Mouse (Mus musculus): Measurements from ENCODE around the gene Sorcs2.

Gene Sorcs2

GRCm38 (mm10) chr5:36022361-36022760 is 375.6 kb downstream of the Sorcs2 start:
- in situ Hi-C loops (cut with MboI; ENCODE audit: low pct_unique_long_range_greater_than_20kb in 1 of 2, low sequenced_read_pairs in 2 of 2, unreplicated experiment in 1 of 2), result no loop called here

GRCm38 (mm10) chr5:36021091-36021490 is 376.8 kb downstream of the Sorcs2 start:
- in situ Hi-C loops (cut with MboI; ENCODE audit: low pct_unique_long_range_greater_than_20kb in 1 of 2, low sequenced_read_pairs in 2 of 2, unreplicated experiment in 1 of 2), result no loop called here

GRCm38 (mm10) chr5:36018366-36018765 is 379.6 kb downstream of the Sorcs2 start:
- in situ Hi-C loops (cut with MboI; ENCODE audit: low pct_unique_long_range_greater_than_20kb in 1 of 2, low sequenced_read_pairs in 2 of 2, unreplicated experiment in 1 of 2), result no loop called here

DNA sequence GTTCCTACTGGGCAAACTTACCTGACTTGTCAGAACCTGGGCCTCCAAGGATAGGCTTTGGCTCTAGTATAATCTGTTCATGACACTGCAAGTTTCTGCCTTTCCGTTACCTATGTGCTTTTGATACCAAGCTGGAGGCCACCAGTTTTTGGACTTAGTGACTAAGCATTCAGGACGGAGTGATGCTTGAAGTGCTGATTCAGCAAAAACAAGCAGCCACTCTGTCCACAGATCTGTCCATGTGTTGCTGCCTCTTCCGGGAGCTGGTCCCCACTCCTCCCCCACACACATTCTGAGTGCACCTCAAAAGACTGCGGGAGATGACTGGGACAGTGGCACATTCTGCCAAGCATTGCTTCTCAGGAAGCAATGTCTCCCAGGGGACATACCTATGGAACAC is 388.5 kb downstream of the Sorcs2 start:
- in situ Hi-C loops (cut with MboI; ENCODE audit: low pct_unique_long_range_greater_than_20kb in 1 of 2, low sequenced_read_pairs in 2 of 2, unreplicated experiment in 1 of 2), result no loop called here

GRCm38 (mm10) chr5:36007649-36008048 is 390.3 kb downstream of the Sorcs2 start:
- in situ Hi-C loops (cut with MboI; ENCODE audit: low pct_unique_long_range_greater_than_20kb in 1 of 2, low sequenced_read_pairs in 2 of 2, unreplicated experiment in 1 of 2), result no loop called here

DNA sequence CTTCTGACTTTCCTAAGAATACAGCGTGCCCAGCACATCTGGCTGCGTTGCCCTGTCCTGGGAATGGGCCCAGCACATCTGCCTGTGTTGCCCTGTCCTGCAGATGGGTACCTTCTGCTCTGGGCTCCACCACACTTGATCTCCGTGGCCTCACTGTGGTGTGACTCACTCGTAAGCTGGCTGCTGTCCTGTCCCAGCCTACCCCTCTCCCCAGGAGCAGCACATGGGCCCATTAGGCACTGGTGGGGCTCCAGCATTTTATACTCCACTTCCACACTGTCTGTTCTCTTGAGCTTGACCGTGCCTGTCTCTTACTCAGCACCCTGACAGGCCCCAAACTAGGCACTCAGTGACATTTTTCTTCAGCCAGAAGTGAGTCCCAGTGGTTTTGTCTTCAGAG is 391.4 kb downstream of the Sorcs2 start:
- in situ Hi-C loops (cut with MboI; ENCODE audit: low pct_unique_long_range_greater_than_20kb in 1 of 2, low sequenced_read_pairs in 2 of 2, unreplicated experiment in 1 of 2), result no loop called here

DNA sequence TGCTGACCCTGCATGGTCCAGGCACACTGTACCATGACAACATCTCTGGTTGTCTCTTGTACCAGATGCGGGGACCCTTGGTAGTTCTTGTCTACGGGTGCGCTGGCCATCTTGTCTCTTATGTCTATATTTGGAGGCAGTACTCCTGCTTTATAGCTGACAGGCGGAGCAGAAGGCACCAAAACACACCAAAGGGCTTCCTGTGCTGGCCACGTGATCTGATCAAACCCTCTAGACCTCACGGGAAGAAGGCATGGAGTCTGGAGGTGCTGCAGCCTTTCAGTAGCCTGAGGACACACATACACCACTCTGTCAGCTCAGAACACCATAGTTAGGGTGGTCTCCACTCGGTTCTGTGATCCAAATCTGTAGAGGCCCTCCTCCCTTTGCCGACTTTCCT is 391.8 kb downstream of the Sorcs2 start:
- in situ Hi-C loops (cut with MboI; ENCODE audit: low pct_unique_long_range_greater_than_20kb in 1 of 2, low sequenced_read_pairs in 2 of 2, unreplicated experiment in 1 of 2), result no loop called here

GRCm38 (mm10) chr5:36003797-36004196 is 394.1 kb downstream of the Sorcs2 start:
- in situ Hi-C loops (cut with MboI; ENCODE audit: low pct_unique_long_range_greater_than_20kb in 1 of 2, low sequenced_read_pairs in 2 of 2, unreplicated experiment in 1 of 2), result no loop called here

GRCm38 (mm10) chr5:35989986-35990735 is 407.8 kb downstream of the Sorcs2 start:
- in situ Hi-C loops (cut with MboI; ENCODE audit: low pct_unique_long_range_greater_than_20kb in 1 of 2, low sequenced_read_pairs in 2 of 2, unreplicated experiment in 1 of 2), result no loop called here

GRCm38 (mm10) chr5:35989506-35989905 is 408.4 kb downstream of the Sorcs2 start:
- in situ Hi-C loops (cut with MboI; ENCODE audit: low pct_unique_long_range_greater_than_20kb in 1 of 2, low sequenced_read_pairs in 2 of 2, unreplicated experiment in 1 of 2), result no loop called here

DNA sequence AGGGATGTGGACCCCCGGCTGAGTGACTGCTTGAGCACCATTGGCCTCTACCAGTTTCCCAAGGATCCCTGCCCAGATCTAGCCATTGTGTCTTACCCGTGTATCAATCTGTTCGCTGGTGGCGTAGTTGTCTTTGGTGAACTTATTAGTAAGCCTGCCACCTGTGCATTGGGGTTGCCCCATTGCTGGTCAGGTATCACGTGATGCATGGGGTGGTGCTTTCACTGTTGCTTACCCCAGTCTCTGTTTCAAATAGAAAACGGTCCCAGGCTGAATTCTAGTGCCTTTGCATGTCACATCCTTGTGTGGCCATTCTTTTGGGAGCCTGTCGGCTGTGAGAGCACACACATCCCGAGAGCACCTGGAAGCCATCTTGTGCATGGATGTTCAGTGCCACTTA is 409.9 kb downstream of the Sorcs2 start:
- in situ Hi-C loops (cut with MboI; ENCODE audit: low pct_unique_long_range_greater_than_20kb in 1 of 2, low sequenced_read_pairs in 2 of 2, unreplicated experiment in 1 of 2), result no loop called here

- in situ Hi-C loops (cut with MboI; ENCODE audit: low pct_unique_long_range_greater_than_20kb in 1 of 2, low sequenced_read_pairs in 2 of 2, unreplicated experiment in 1 of 2), result no loop called here
These were observed 412.3 kb downstream of the Sorcs2 start for GRCm38 (mm10) chr5:35985611-35986010.

DNA sequence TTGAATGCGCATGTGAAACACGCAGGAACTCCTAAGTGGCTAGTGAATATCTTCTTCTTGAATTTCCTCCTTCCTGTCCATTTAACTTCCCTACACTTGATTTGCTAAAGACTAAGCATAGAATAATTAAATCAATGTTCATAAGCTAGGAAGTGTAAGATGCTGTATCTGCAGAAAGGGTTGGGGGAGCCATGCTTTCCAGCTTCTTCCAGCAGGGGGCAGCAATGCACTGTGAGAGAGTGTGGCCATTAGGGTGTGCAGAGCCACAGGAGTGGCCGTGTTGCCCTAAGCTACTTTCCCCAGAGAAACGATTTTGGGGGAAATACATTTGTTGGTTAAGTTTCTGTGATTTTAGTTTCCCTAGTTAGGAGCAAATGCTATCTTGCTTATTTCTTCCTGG is 416.0 kb downstream of the Sorcs2 start:
- in situ Hi-C loops (cut with MboI; ENCODE audit: low pct_unique_long_range_greater_than_20kb in 1 of 2, low sequenced_read_pairs in 2 of 2, unreplicated experiment in 1 of 2), result no loop called here

DNA sequence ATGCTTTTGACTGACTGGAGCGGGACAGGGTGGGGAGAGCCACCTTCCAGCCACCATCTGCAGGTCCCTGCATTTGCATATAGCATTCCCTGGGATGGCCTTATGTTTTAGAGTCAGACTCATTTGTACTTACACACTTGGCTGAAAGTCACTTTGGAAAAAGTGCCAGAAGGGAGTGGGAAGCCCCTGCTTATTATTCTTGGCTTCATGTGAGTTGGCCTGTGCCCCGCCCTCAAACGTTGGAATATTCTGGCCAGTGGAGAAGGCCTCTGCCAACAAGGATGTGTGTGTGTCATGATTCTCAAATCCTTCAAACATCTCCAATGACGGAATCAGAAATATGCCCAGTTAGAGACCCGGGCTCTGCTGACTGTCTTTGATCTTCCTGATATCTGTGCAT is 416.6 kb downstream of the Sorcs2 start:
- in situ Hi-C loops (cut with MboI; ENCODE audit: low pct_unique_long_range_greater_than_20kb in 1 of 2, low sequenced_read_pairs in 2 of 2, unreplicated experiment in 1 of 2), result no loop called here

DNA sequence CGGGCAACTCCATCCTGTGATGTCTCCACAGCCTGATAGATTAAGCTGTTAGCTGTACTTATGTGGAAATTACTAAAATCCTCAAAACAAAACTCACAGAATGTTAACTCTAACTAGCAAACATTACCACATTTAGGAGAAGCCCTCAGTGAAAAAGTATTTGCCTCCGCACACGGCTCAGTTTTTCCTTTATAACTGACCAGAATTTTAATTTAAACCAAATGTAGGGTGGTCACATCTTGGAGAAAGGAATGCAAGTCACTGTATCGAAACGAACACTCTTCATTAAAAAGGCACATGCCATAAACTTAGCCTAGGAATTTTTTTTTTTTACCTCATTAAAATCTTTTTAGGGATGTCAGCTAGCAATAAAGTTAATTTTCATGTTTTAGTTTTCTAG is 417.4 kb downstream of the Sorcs2 start:
- in situ Hi-C loops (cut with MboI; ENCODE audit: low pct_unique_long_range_greater_than_20kb in 1 of 2, low sequenced_read_pairs in 2 of 2, unreplicated experiment in 1 of 2), result no loop called here

DNA sequence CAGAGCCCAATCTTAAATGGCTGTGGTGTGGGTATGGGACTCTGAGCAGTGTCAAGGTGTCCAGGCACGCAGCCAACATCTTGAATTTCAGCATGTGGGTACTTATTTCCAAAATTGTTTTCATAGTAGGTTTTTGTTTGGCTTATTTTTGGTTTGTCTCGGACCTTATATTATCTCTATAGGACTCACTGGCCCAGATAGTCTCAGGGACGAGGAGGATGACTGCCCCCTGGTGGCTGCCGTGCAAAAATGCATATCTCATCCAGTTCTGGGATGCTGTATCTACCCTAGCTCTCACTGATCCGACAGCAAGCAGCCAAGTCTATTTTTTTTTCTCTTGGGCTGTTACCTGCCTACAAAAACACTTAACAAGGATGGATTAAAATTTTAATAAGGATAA is 422.3 kb downstream of the Sorcs2 start:
- in situ Hi-C loops (cut with MboI; ENCODE audit: low pct_unique_long_range_greater_than_20kb in 1 of 2, low sequenced_read_pairs in 2 of 2, unreplicated experiment in 1 of 2), result loop anchor here in 1 of 2 experiments (5.0 kb wide), 1 partner anchor 88 kb away; no protein-coding TSS in a partner anchor

GRCm38 (mm10) chr5:35974265-35974664 is 423.7 kb downstream of the Sorcs2 start:
- in situ Hi-C loops (cut with MboI; ENCODE audit: low pct_unique_long_range_greater_than_20kb in 1 of 2, low sequenced_read_pairs in 2 of 2, unreplicated experiment in 1 of 2), result loop anchor here in 1 of 2 experiments (5.0 kb wide), 1 partner anchor 87 kb away; no protein-coding TSS in a partner anchor

- in situ Hi-C loops (cut with MboI; ENCODE audit: low pct_unique_long_range_greater_than_20kb in 1 of 2, low sequenced_read_pairs in 2 of 2, unreplicated experiment in 1 of 2), result loop anchor here in 1 of 2 experiments (5.0 kb wide), 1 partner anchor 86 kb away; no protein-coding TSS in a partner anchor
These were observed 424.1 kb downstream of the Sorcs2 start for GRCm38 (mm10) chr5:35973800-35974199.

- in situ Hi-C loops (cut with MboI; ENCODE audit: low pct_unique_long_range_greater_than_20kb in 1 of 2, low sequenced_read_pairs in 2 of 2, unreplicated experiment in 1 of 2), result loop anchor here in 1 of 2 experiments (5.0 kb wide), 1 partner anchor 85 kb away; no protein-coding TSS in a partner anchor
These were observed 425.2 kb downstream of the Sorcs2 start for GRCm38 (mm10) chr5:35972739-35973138.

Data from mouse embryonic stem cell (cell line).